Mouse (Mus musculus): ENCODE measurements at regions not wholly inside any gene's neighbourhood (a gene's known extent, or its start where the extent isn't known, plus 50 kb on each side); places are given as distances from the start of the nearest gene placed in this dataset.

DNA sequence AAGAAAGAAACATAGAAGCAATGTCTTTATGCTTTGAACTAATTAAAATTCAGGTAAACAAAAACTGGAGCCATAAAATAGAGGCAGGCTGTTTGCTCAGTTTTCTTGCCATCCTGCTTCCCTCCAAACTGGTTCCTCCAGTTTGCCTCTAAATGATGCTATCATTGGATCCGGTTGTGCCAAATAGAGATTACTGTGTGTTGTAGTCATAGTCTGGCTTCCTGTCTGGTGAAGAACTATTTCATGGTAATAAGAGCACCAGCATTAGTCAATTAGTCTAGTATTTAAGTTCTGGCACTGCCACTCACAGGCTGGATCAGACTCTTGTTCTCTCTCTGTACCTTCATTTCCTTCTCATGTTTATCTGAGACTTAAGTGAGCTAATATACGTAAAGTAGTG, 141.9 kb upstream of the Rasa1 start:
- no peak for ATAC-seq (ENCODE audit: low TSS enrichment)

DNA sequence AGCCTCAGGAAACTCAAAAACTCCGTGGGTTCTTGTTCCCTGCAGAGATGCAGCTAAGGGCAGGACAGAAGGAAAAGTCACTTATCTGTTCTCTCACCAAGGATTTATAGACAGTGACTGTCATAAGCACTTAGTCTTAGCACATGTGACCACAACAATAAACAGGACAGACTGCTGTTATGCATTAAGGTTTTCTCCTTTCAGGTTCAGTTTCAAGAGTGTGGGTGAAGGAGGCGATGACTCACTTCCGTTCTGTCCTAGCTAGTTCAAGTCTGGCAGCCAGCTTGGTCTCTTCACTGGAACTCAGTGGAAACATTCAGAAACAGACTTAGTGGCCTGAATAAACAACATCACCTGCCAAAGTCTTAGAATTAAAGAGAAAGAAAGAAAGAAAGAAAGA, 141.1 kb upstream of the Rasa1 start:
- ATAC-seq (ENCODE audit: low TSS enrichment) = peak; percentile 67

DNA sequence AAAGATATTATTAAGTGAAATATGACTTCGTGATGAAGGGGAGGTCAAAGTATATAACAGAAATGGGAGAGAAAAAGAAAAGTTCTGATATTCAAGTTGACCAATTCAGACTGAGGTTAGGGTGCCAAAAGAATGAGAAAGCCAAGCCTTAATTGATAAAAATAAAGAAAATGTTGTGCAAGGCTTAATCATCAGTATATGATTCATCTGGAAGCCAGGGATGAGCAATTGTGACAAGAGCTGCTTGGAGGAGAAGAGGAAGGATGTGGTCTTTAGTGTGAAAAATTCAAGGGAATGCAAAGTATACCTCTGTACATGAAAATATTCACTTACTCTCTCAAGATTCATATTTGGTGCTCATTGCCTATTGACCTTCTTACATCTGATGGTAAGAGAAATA, 129.7 kb upstream of the Rasa1 start:
- no peak for ATAC-seq (ENCODE audit: low TSS enrichment)

DNA sequence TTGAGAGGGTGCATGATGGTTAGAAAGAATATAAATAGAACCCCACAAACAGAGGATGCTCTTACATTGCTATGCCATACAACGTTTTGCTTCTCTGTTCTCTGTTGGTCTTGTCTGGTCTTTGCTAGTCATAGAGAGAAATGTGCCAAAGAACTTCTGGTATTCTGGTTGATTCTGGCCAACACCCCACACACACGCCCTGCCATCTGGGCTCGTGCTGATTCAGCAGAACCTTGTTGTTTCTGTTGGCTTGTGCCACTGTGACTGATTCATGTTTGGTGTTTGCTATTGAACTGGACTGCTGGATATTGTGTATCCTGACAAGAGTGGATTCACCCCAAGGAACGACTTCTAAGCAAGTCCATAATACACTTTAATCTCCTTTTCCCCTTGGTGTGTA, 126.0 kb upstream of the Rasa1 start:
- no peak for ATAC-seq (ENCODE audit: low TSS enrichment)

DNA sequence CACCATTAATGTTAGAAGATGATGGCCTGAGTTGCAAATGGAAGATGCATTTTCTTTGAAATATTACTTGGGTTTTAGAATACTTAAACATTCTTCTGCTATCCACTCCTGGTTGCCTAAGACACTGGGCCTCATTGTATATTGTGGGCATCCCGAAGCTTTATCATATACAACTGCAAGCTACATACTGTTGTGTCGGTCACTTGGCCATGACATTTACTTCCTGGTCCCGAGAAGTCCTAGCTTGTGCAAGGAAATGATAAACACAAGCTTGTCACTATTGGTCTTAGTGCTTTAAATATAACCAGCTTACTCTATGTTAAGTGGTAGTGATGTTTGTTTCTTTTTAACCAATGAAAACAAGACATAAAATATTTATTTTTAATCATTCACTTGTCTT, 122.4 kb upstream of the Rasa1 start:
- ATAC-seq (ENCODE audit: low TSS enrichment) = no peak

DNA sequence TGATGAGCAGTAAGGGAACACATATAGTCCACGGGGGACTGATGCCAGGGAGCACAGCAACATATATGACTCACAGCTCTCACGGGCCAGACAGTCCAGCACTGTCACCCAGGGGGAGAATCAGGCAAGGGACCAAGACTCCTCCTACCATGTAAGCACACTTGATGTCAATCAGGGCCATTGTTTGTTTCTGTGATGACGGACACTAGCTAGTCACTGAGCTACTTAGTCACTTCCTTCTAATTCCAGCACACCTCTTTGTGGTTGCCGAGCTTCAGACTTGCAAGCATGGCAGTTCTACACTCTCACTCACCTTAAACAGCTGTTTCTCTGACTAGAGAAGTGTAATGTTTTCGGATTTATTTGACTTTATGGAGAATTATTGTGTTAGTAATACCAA, 109.9 kb upstream of the Rasa1 start:
- no peak for ATAC-seq (ENCODE audit: low TSS enrichment)

DNA sequence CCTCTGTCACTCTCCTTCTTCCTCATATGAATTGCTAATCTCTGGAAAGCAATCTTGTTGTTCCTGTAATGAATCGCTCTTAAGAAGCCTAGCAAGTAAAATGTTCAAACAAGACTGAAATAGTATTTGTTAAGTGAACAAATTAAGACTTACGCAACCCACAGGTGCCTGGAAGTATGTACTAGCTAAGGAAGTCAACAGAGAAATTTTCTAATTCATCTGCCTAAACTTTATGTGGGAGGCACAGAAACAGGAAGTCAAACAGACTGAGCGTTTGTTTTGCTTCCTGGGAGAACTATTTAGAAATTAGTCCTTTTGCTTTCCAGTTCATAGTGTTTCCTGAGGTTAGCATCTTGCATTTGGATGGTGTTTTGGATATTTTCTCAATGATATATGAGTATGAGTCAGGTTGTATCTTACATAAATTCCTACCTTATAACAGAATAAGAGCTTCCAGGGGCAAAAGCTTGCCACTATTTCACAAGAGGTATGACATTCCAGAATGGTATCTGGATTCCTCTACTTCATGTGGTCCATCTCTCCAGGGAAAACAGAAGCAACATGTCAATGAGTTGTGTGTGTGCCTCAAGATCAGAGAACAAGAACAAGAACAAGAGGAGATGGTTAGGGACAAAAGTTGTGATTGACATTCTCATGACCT, 87.5 kb upstream of the Rasa1 start:
- ATAC-seq (ENCODE audit: low TSS enrichment) = no peak

DNA sequence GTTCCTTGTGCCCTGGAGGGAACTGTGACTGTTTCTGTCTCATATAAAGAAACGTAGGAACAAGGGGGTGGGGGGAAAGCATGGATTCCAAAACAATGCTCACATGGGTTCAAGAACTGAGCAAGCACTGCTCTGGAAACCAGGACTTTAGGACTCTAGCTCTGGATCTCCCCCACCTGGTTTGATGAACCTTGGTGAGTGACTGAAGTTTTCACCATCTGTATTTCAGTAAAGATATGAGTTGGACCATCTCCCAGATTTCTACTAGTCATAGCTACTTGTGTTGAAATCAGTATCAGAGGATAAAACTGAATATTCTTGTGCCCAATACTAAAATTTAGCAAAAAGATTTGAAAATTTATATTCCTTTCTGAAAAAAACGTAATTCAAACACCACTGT, 70.7 kb upstream of the Rasa1 start:
- peak; percentile 50; the same call in 1 of the 2 replicates for ATAC-seq (ENCODE audit: low TSS enrichment)

DNA sequence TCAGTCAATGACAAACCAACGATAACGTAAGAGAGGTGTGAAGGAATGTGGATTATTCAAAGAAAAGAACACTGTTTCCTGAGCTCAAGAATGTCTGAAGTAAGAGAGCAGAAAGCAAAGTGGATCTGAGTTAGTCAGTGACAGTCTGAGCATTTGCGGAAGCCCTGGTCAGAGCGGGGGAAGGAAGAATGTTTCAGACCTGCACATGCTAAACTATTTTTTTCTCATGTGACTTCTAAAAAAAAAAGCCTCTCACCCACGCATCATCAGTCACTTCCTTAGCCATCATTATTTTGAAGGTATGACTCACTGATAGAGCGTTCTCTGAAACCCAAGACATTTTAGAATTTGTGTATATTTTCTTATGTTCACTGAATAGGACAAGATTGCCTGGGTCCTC, 70.2 kb upstream of the Rasa1 start:
- ATAC-seq (ENCODE audit: low TSS enrichment) = peak; percentile 44; the same call in 1 of the 2 replicates

DNA sequence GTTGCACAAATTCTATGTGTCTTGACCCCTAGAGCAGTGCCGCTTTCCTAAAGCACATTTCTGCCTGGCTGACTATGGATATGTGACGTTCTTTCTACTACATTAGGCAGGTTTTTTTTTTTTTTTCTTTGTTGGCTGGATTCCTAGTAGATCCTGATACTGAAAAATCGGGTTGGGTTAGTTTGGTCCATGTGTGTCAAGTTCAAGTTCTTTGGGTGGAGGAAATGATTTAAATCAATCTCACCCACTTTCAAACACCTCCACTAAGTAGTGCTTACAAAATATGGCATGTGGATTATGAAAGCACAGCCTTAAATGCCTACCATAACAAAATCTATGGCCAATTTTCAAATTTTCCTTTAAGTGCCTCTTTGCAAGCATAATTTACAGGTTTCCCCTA, 63.1 kb upstream of the Rasa1 start:
- ATAC-seq (ENCODE audit: low TSS enrichment) = no peak
